ENCODE assay signal across 24 mouse cellular contexts in genomic region chr1:187664261-187664660, GRCm38 (mm10). TPM values are rescaled to one million over a fixed set of nuclear protein-coding genes. Genes with fewer than 3 reads are reported as not detected.
DNase-seq lines count a peak whose midpoint lies in the region; ATAC-seq and TF ChIP-seq lines count a peak whose summit lies in the region.
"Had no signal": no experiment of that assay in that cellular context is flagged by ENCODE, and none has a peak within 500 bp of the region (broad histone marks: within the 10 kb centered on the region; RNA-seq: fewer than 3 reads in every experiment).

No protein-coding gene starts in this region.

- H3K27ac ChIP-seq in kidney, adult 2 months (ENCODE audit: insufficient read depth, low read depth, low read length): peak overlapping the region; percentile 89
- no peak overlapping the region for H3K27ac ChIP-seq in kidney, embryonic 14.5 days (ENCODE audit: low read depth, low read length)
- H3K27ac ChIP-seq in kidney, embryonic 16.5 days (ENCODE audit: low read length): peak overlapping the region; percentile 60; the same call in 1 of the 2 replicates
- no peak overlapping the region for H3K27ac ChIP-seq in midbrain, embryonic 11.5 days (ENCODE audit: low read depth, low read length)
- no peak overlapping the region for H3K27ac ChIP-seq in midbrain, embryonic 15.5 days
- H3K27ac ChIP-seq: embryonic facial prominence, embryonic 13.5 days; embryonic facial prominence, embryonic 15.5 days; forebrain, embryonic 10.5 days; forebrain, embryonic 12.5 days had no signal

- H3K9me3 ChIP-seq in kidney, embryonic 14.5 days (ENCODE audit: control insufficient read depth, low read length): no peaks in the 10 kb centered on the region
- H3K9me3 ChIP-seq in kidney, embryonic 16.5 days (ENCODE audit: low read length): no peaks in the 10 kb centered on the region
- no peaks in the 10 kb centered on the region for H3K9me3 ChIP-seq in midbrain, embryonic 11.5 days (ENCODE audit: control insufficient read depth, low read length)
- no peaks in the 10 kb centered on the region for H3K9me3 ChIP-seq in midbrain, embryonic 15.5 days
- H3K9me3 ChIP-seq: embryonic facial prominence, embryonic 13.5 days; embryonic facial prominence, embryonic 15.5 days; forebrain, embryonic 10.5 days; forebrain, embryonic 12.5 days had no signal

- peak overlapping the region; percentile 38; the same call in 1 of the 2 replicates for H3K4me3 ChIP-seq in kidney, adult 2 months (ENCODE audit: insufficient read depth, low read depth, low read length)
- H3K4me3 ChIP-seq in kidney, embryonic 14.5 days (ENCODE audit: low read length): no peak overlapping the region
- H3K4me3 ChIP-seq in kidney, embryonic 16.5 days (ENCODE audit: low read length): no peak overlapping the region
- H3K4me3 ChIP-seq in midbrain, embryonic 11.5 days (ENCODE audit: low read depth, low read length): no peak overlapping the region
- H3K4me3 ChIP-seq in midbrain, embryonic 15.5 days: no peak overlapping the region
- H3K4me3 ChIP-seq: embryonic facial prominence, embryonic 13.5 days; embryonic facial prominence, embryonic 15.5 days; erythroblast, embryonic 14.5 days; forebrain, embryonic 10.5 days; forebrain, embryonic 12.5 days had no signal

- H3K4me1 ChIP-seq in kidney, adult 2 months (ENCODE audit: control insufficient read depth, insufficient read depth, low read length): peaks cover 21% of the 10 kb centered on the region
- H3K4me1 ChIP-seq in kidney, embryonic 14.5 days (ENCODE audit: control insufficient read depth, insufficient read depth, low read length): peaks cover 9% of the 10 kb centered on the region; the same call in 1 of the 2 replicates
- peaks cover 37% of the 10 kb centered on the region for H3K4me1 ChIP-seq in kidney, embryonic 16.5 days (ENCODE audit: insufficient read depth, low read length)
- peaks cover 6% of the 10 kb centered on the region for H3K4me1 ChIP-seq in midbrain, embryonic 11.5 days (ENCODE audit: control insufficient read depth, insufficient read depth, low read length)
- H3K4me1 ChIP-seq in midbrain, embryonic 15.5 days: peaks cover 12% of the 10 kb centered on the region; the same call in 1 of the 2 replicates

- H3K36me3 ChIP-seq in kidney, adult 2 months (ENCODE audit: control insufficient read depth, insufficient read depth, low read length): no peaks in the 10 kb centered on the region
- no peaks in the 10 kb centered on the region for H3K36me3 ChIP-seq in kidney, embryonic 14.5 days (ENCODE audit: control insufficient read depth, insufficient read depth, low read length)
- no peaks in the 10 kb centered on the region for H3K36me3 ChIP-seq in kidney, embryonic 16.5 days (ENCODE audit: insufficient read depth, low read length)
- no peaks in the 10 kb centered on the region for H3K36me3 ChIP-seq in midbrain, embryonic 11.5 days (ENCODE audit: control insufficient read depth, insufficient read depth, low read length)
- H3K36me3 ChIP-seq in midbrain, embryonic 15.5 days (replicated peaks): no peaks in the 10 kb centered on the region
- H3K36me3 ChIP-seq: embryonic facial prominence, embryonic 13.5 days; embryonic facial prominence, embryonic 15.5 days; forebrain, embryonic 10.5 days; forebrain, embryonic 12.5 days had no signal

- no peak for TF ChIP-seq POLR2A in kidney, adult 2 months (IDR thresholded peaks at IDR 0.05; ENCODE audit: low read depth, low read length)

- no peak overlapping the region for H3K9ac ChIP-seq in kidney, embryonic 14.5 days (ENCODE audit: low read depth, low read length)
- no peak overlapping the region for H3K9ac ChIP-seq in kidney, embryonic 16.5 days (replicated peaks; ENCODE audit: low read length)
- H3K9ac ChIP-seq in midbrain, embryonic 11.5 days (ENCODE audit: low read length): no peak overlapping the region
- no peak overlapping the region for H3K9ac ChIP-seq in midbrain, embryonic 15.5 days
- H3K9ac ChIP-seq: embryonic facial prominence, embryonic 13.5 days; embryonic facial prominence, embryonic 15.5 days; forebrain, embryonic 12.5 days had no signal

- no peak for ATAC-seq in kidney, embryonic 14.5 days (ENCODE audit: low FRiP score, low TSS enrichment)
- no peak for ATAC-seq in kidney, embryonic 16.5 days (ENCODE audit: low FRiP score, low TSS enrichment)
- ATAC-seq in midbrain, embryonic 11.5 days (ENCODE audit: low FRiP score): no peak
- ATAC-seq in midbrain, embryonic 15.5 days (replicated peaks): no peak
- ATAC-seq: forebrain, embryonic 14.5 days had no signal

- H3K4me2 ChIP-seq in kidney, embryonic 14.5 days (replicated peaks; ENCODE audit: low read depth, low read length): no peak overlapping the region
- H3K4me2 ChIP-seq in kidney, embryonic 16.5 days (replicated peaks; ENCODE audit: low read depth, low read length): no peak overlapping the region
- no peak overlapping the region for H3K4me2 ChIP-seq in midbrain, embryonic 11.5 days
- no peak overlapping the region for H3K4me2 ChIP-seq in midbrain, embryonic 15.5 days
- H3K4me2 ChIP-seq: embryonic facial prominence, embryonic 13.5 days; embryonic facial prominence, embryonic 15.5 days; forebrain, embryonic 12.5 days had no signal

- no peak for DNase-seq in kidney, adult 2 months
- no peak for DNase-seq in kidney, postnatal 14 days
- DNase-seq in midbrain, embryonic 11.5 days (ENCODE audit: low spot score, missing footprints): peak; percentile 86
- no peak for DNase-seq in lung, adult 18-20 months
- DNase-seq: adrenal gland, adult 2 months; adrenal gland, postnatal 10 days; adrenal gland, postnatal 25 days; cerebellum, adult 11 months; cerebellum, adult 18-20 months; cerebellum, adult 8-10 months; cerebellum, adult 9-11 months; cerebellum, postnatal 14 days; cerebellum, postnatal 36 days; embryo, embryonic 11 days had no signal

- H3K27me3 ChIP-seq in kidney, adult 2 months (replicated peaks; ENCODE audit: control insufficient read depth, insufficient read depth, low read length): no peaks in the 10 kb centered on the region
- no peaks in the 10 kb centered on the region for H3K27me3 ChIP-seq in kidney, embryonic 14.5 days (ENCODE audit: control insufficient read depth, insufficient read depth, low read length)
- no peaks in the 10 kb centered on the region for H3K27me3 ChIP-seq in kidney, embryonic 16.5 days (ENCODE audit: insufficient read depth, low read length)
- no peaks in the 10 kb centered on the region for H3K27me3 ChIP-seq in midbrain, embryonic 11.5 days (ENCODE audit: control insufficient read depth, insufficient read depth, low read length)
- no peaks in the 10 kb centered on the region for H3K27me3 ChIP-seq in midbrain, embryonic 15.5 days (replicated peaks)
- H3K27me3 ChIP-seq: embryonic facial prominence, embryonic 13.5 days; embryonic facial prominence, embryonic 15.5 days; forebrain, embryonic 12.5 days had no signal

- no peak for TF ChIP-seq CTCF in kidney, adult 2 months (conservative IDR thresholded peaks at IDR 0.05; ENCODE audit: insufficient read depth, insufficient read length, low read depth, low read length)

- WGBS in kidney, adult 2 months: 52% methylated on average over 7 of the region's 7 CpGs
- 81% methylated on average over 7 of the region's 7 CpGs for WGBS in kidney, embryonic 14.5 days
- 70% methylated on average over 7 of the region's 7 CpGs for WGBS in kidney, embryonic 16.5 days
- 88% methylated on average over 7 of the region's 7 CpGs for WGBS in midbrain, embryonic 11.5 days
- 87% methylated on average over 7 of the region's 7 CpGs for WGBS in midbrain, embryonic 15.5 days

RNA-seq across cellular contexts. Expression of gene Esrrg, which starts 55.7 kb away (rescaled TPM):
- 19.5 and 24.2 TPM in 2 replicates for polyA plus RNA-seq in kidney, adult 2 months (2012; rRNA removed)
- polyA plus RNA-seq in kidney, embryonic 14.5 days (2014; fragmentation: Nextera tagmentation; extraction: Ambion mirVana): 13.8 and 21.5 TPM in 2 replicates
- 36.0 and 42.6 TPM in 2 replicates for polyA plus RNA-seq in kidney, embryonic 16.5 days (2015; fragmentation: Nextera tagmentation; extraction: Ambion mirVana)
- polyA plus RNA-seq in midbrain, embryonic 11.5 days (2014; fragmentation: Nextera tagmentation; extraction: Ambion mirVana): 5.9 and 7.5 TPM in 2 replicates
- polyA plus RNA-seq in midbrain, embryonic 15.5 days (2015; fragmentation: Nextera tagmentation; extraction: Ambion mirVana): 29.0 and 30.3 TPM in 2 replicates
- polyA plus RNA-seq: C2C12; erythroblast, embryonic 14.5 days had no signal

Comparison
In these comparisons a context has a peak if more than half of its experiments do, and no peak if none do; other contexts are left out.
1. H3K27ac ChIP-seq: peak in kidney, adult 2 months (single experiment) and kidney, embryonic 16.5 days (single experiment); none in kidney, embryonic 14.5 days (single experiment), midbrain, embryonic 11.5 days (single experiment) and midbrain, embryonic 15.5 days (single experiment).